Mouse (Mus musculus): ENCODE measurements around the gene Krtap19-4.
A peak's percentile ranks its signal among the peaks of the same experiment; 100 is the strongest.

The Krtap19-4 gene

GRCm38 (mm10) chr16:88884989-88885388, at the start of gene Krtap19-4:
Krtap19-4 (minus strand) TSS chr16:88885089.
- no peak for DNase-seq

GRCm38 (mm10) chr16:88932165-88932564, 47.3 kb upstream of the Krtap19-4 start, which contains the start of gene Krtap19-9b:
Krtap19-9b (minus strand) TSS chr16:88932265.
- DNase-seq: no peak

GRCm38 (mm10) chr16:88896357-88896756, 11.5 kb upstream of the Krtap19-4 start, which contains the start of gene Krtap19-5:
Krtap19-5 (minus strand) TSS chr16:88896457.
- DNase-seq: no peak

- DNase-seq: no peak
These were observed 2.0 kb upstream of the Krtap19-4 start for GRCm38 (mm10) chr16:88886870-88887269.

- DNase-seq: no peak
These were observed 7.0 kb downstream of the Krtap19-4 start, which contains the start of gene Krtap19-3 for GRCm38 (mm10) chr16:88877938-88878337. Krtap19-3 (minus strand) TSS chr16:88878038.

- no peak for DNase-seq
These were observed 10.7 kb downstream of the Krtap19-4 start, which contains the start of gene Krtap19-2 for GRCm38 (mm10) chr16:88874169-88874568. Krtap19-2 (minus strand) TSS chr16:88874269.

- no peak for DNase-seq
These were observed 15.6 kb downstream of the Krtap19-4 start, which contains the start of gene Krtap19-1 for GRCm38 (mm10) chr16:88869311-88869710. Krtap19-1 (minus strand) TSS chr16:88869411.

GRCm38 (mm10) chr16:88864887-88865407, 19.9 kb downstream of the Krtap19-4 start:
- DNase-seq: no peak

- peak; percentile 18 for DNase-seq
These were observed 33.4 kb downstream of the Krtap19-4 start for GRCm38 (mm10) chr16:88851450-88851849.

- DNase-seq: no peak
These were observed 36.3 kb downstream of the Krtap19-4 start for GRCm38 (mm10) chr16:88848558-88848957.

GRCm38 (mm10) chr16:88847363-88847762, 37.5 kb downstream of the Krtap19-4 start:
- no peak for DNase-seq
